Mouse (Mus musculus) MEL (cell line): Measurements from ENCODE around the gene Tchp. TPM values are rescaled to one million over a fixed set of nuclear protein-coding genes. Genes with fewer than 3 reads are reported as not detected.

Experiments
- polyA plus RNA-seq, 2 experiments: library from polyadenylated mRNA; stranded (reverse) in 1 of 2; unstranded in 1 of 2; fragments of >175 nt in 1 of 2; fragments of >200 nt in 1 of 2; gene quantifications; 2 replicates each; pipeline versions ENCODE4 v1.2.1 to v1.2.4; 2012; ENCODE audit warnings: low replicate concordance in 2 of 2, low read depth in 1 of 2; ENCODE audit not compliant: insufficient read length in 2 of 2, insufficient read depth in 1 of 2, missing spikeins in 1 of 2
- total RNA-seq: library from RNA; depleted of rRNA; stranded (reverse); fragments of 300-350 nt; gene quantifications from 2 replicates; pipeline ENCODE4 v1.2.3, GENCODE M21; 2012; rRNA removed

Gene Tchp
- total and polyA plus RNA-seq, 3 experiments: 13.6 to 21.1 TPM; not detected in 1

Other genes with a start within 250 kb of the Tchp start
- 0.23 and 0.27 TPM in 2 replicates for gene Fam222a, start 139.7 kb upstream of the Tchp start, total RNA-seq
- gene Fam222a, start 139.7 kb upstream of the Tchp start, polyA plus RNA-seq: under 1 TPM in 1 of 2 experiments, not detected in 1; 0.70 TPM
- not detected in 2 replicates for gene Trpv4, start 49.3 kb upstream of the Tchp start, total RNA-seq
- under 1 TPM in 1 of 2 experiments, not detected in 1; 0.29 TPM for gene Trpv4, start 49.3 kb upstream of the Tchp start, polyA plus RNA-seq
- gene Gltp, start 16.8 kb upstream of the Tchp start, total RNA-seq: 18.3 and 18.8 TPM in 2 replicates
- 100 to 1,000 TPM in 1 of 2 experiments, 10 to 100 TPM in 1; 67.2 to 211 TPM for gene Gltp, start 16.8 kb upstream of the Tchp start, polyA plus RNA-seq
- gene Ankrd13a, start 66.9 kb downstream of the Tchp start, total RNA-seq: 140 and 180 TPM in 2 replicates
- 100 to 1,000 TPM; 110 to 184 TPM for gene Ankrd13a, start 66.9 kb downstream of the Tchp start, polyA plus RNA-seq
- gene Git2, start 67.8 kb downstream of the Tchp start, total RNA-seq: 24.0 and 29.1 TPM in 2 replicates
- 10 to 100 TPM; 64.9 to 71.7 TPM for gene Git2, start 67.8 kb downstream of the Tchp start, polyA plus RNA-seq
- 47.7 and 56.0 TPM in 2 replicates for gene 1500011B03Rik, start 115.7 kb downstream of the Tchp start, total RNA-seq
- gene 1500011B03Rik, start 115.7 kb downstream of the Tchp start, polyA plus RNA-seq: 10 to 100 TPM in 1 of 2 experiments, not detected in 1; 75.2 TPM
- not detected in 2 replicates for gene 4930519G04Rik, start 145.9 kb downstream of the Tchp start, total RNA-seq
- gene 4930519G04Rik, start 145.9 kb downstream of the Tchp start, polyA plus RNA-seq: not detected
- gene Gm9936, start 150.9 kb downstream of the Tchp start, total RNA-seq: not detected in 2 replicates
- gene Gm9936, start 150.9 kb downstream of the Tchp start, polyA plus RNA-seq: not detected
- gene Oasl2, start 189.2 kb downstream of the Tchp start, total RNA-seq: 0.27 TPM in 1 of 2 replicates, not detected in the other
- under 1 TPM in 1 of 2 experiments, not detected in 1; 0.63 TPM for gene Oasl2, start 189.2 kb downstream of the Tchp start, polyA plus RNA-seq
- gene Oasl1, start 215.5 kb downstream of the Tchp start, total RNA-seq: 8.2 and 11.5 TPM in 2 replicates
- gene Oasl1, start 215.5 kb downstream of the Tchp start, polyA plus RNA-seq: 10 to 100 TPM in 1 of 2 experiments, not detected in 1; 33.3 TPM
- gene 2210016L21Rik, start 234.4 kb downstream of the Tchp start, total RNA-seq: 14.4 and 16.2 TPM in 2 replicates
- gene 2210016L21Rik, start 234.4 kb downstream of the Tchp start, polyA plus RNA-seq: 10 to 100 TPM in 1 of 2 experiments, not detected in 1; 46.1 TPM